Mouse (Mus musculus) testis, adult 2 months (tissue): ENCODE data around the gene Gapdh.

ENCODE experiments used
- CTCF ChIP-seq: fragments of 200-500 bp; IDR thresholded peaks from 2 replicates; pipeline ENCODE4 v1.5.1; 2012; ENCODE audit warnings: low read depth, mild to moderate bottlenecking, inconsistent platforms, low read length, moderate library complexity; ENCODE audit not compliant: control insufficient read depth, insufficient read depth, insufficient replicate concordance
- POLR2A ChIP-seq: fragments of 200-500 bp; IDR thresholded peaks from 2 replicates; pipeline ENCODE4 v1.6.1; 2012; ENCODE audit warnings: low read depth, mild to moderate bottlenecking, inconsistent platforms, low read length, moderate library complexity; ENCODE audit not compliant: control insufficient read depth

DNA sequence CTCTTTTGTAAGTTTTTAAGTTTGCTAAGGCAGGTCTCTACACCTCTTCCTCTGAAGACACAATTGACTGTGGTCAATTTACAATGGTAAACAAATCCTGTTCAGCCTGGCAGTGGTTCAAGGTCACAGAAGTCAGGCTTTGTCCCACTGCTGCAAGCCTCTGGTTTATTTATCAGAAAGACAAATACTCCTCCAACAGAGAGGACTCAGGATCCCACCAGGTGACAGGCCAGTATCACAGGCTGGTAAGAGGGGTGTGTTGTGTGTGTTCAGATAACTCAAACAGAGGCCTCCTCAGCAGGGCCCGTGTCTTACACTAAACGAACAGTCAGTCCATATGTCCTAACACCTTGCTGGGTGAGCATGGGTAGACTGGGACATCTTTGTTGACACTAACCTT lies 6.2 kb upstream of the Gapdh start:
- TF ChIP-seq CTCF (no peak), POLR2A (no peak)
